Mouse (Mus musculus) heart, adult 2 months (tissue): Measurements from ENCODE around the gene Krt72. TPM values are rescaled to one million over a fixed set of nuclear protein-coding genes. Genes with fewer than 3 reads are reported as not detected.

Experiments used
- DNase-seq, 2 experiments: peaks; one replicate each; pipeline ENCODE4 v3.0.0; 2021
- H3K27ac ChIP-seq: fragments of 200-600 bp; 2 replicates; pipeline ENCODE4 v1.8.1; 2022
- H3K27me3 ChIP-seq: fragments of 200-500 bp; 2 replicates; pipeline ENCODE4 v1.6.1; 2012; ENCODE audit warnings: mild to moderate bottlenecking, low read length, inconsistent platforms, mixed read lengths; ENCODE audit not compliant: control insufficient read depth, insufficient read depth
- H3K36me3 ChIP-seq: fragments of 200-500 bp; 2 replicates; pipeline ENCODE4 v1.6.1; 2012; ENCODE audit warnings: low read length, inconsistent platforms; ENCODE audit not compliant: control insufficient read depth, insufficient read depth
- H3K4me1 ChIP-seq: fragments of 200-500 bp; 2 replicates; pipeline ENCODE4 v1.6.1; 2011; ENCODE audit warnings: low read length; ENCODE audit not compliant: control insufficient read depth, insufficient read depth
- H3K4me3 ChIP-seq: fragments of 200-600 bp; 2 replicates; pipeline ENCODE4 v1.8.1; 2022
- H3K79me2 ChIP-seq: fragments of 200-500 bp; replicated peaks from 2 replicates; pipeline ENCODE4 v1.6.1; 2012; ENCODE audit warnings: mild to moderate bottlenecking, inconsistent platforms, low read length, moderate library complexity, mixed read lengths; ENCODE audit not compliant: control insufficient read depth, insufficient read depth
- H3K9ac ChIP-seq: fragments of 200-500 bp; 2 replicates; pipeline ENCODE4 v1.6.1; 2012; ENCODE audit warnings: low read depth, mild to moderate bottlenecking, control low read depth, inconsistent platforms, low read length, mixed read lengths
- CTCF ChIP-seq: fragments of 200-600 bp; IDR thresholded peaks from 2 replicates; pipeline ENCODE4 v1.8.1; 2022; ENCODE audit warnings: antibody characterized with exemption, mild to moderate bottlenecking, moderate library complexity
- EP300 ChIP-seq: fragments of 200-500 bp; IDR thresholded peaks from 2 replicates; pipeline ENCODE4 v1.6.1; 2011; ENCODE audit warnings: low read depth, low read length, control low read depth; ENCODE audit not compliant: insufficient read depth
- POLR2A ChIP-seq: fragments of 200-500 bp; IDR thresholded peaks from 2 replicates; pipeline ENCODE4 v1.6.1; 2011; ENCODE audit warnings: mild to moderate bottlenecking, low read depth, low read length, control low read depth; ENCODE audit not compliant: insufficient read depth
- WGBS: fragments of 180-500 bp; shearing (Covaris S2); methylation state at CpG from one replicate; pipeline ENCODE4 v1.1.7; 2018; 5-methylcytosine and 5-hydroxymethylcytosine counted together
- intact Hi-C: fragments of 180-260 bp; cut with DNase I; formaldehyde crosslinking; loops from one replicate; pipeline ENCODE4 v1.15.1; 2025
- long read RNA-seq: library from polyadenylated mRNA; stranded (forward); transcript quantifications from one replicate; pipeline ENCODE4 v2.0.0, GENCODE M21; 2021
- polyA plus RNA-seq: library from polyadenylated mRNA; depleted of rRNA; stranded (reverse); fragments of >200 nt; gene quantifications from 2 replicates; pipeline ENCODE4 v1.2.3, GENCODE M21; 2012; rRNA removed
- total RNA-seq, 2 experiments: library from RNA; stranded (reverse); gene quantifications; 2 replicates each; pipeline ENCODE4 v1.2.3; 2021

The Krt72 gene
- total RNA-seq: not detected
- polyA plus RNA-seq: not detected in 2 replicates
- long read RNA-seq: 0 reads

GRCm38 (mm10) chr15:101786360-101786759 lies at the start of gene Krt72:
Gene Krt72 (minus strand): TSS chr15:101786460.
- TF ChIP-seq CTCF: no peak
- no peak for TF ChIP-seq POLR2A
- no peak for TF ChIP-seq EP300
- H3K36me3 ChIP-seq: no peaks in the 10 kb centered on the region
- 82% methylated on average over 18 of the region's 18 CpGs for WGBS
- no peaks in the 10 kb centered on the region for H3K4me1 ChIP-seq
- intact Hi-C loops: no loop called here
- no peaks in the 10 kb centered on the region for H3K27me3 ChIP-seq
- H3K9ac ChIP-seq: no peak within 1 kb of the TSS
- DNase-seq: no peak
- H3K27ac ChIP-seq: no peak within 1 kb of the TSS
- no peaks in the 10 kb centered on the region for H3K79me2 ChIP-seq
- H3K4me3 ChIP-seq: no peak within 1 kb of the TSS

GRCm38 (mm10) chr15:101834784-101835328 lies 48.6 kb upstream of the Krt72 start:
- Histone ChIP-seq H3K4me3 (no peak overlapping the region), H3K36me3 (no peaks in the 10 kb centered on the region), H3K4me1 (no peaks in the 10 kb centered on the region), H3K9ac (no peak overlapping the region), H3K79me2 (no peaks in the 10 kb centered on the region), H3K27me3 (no peaks in the 10 kb centered on the region), H3K27ac (no peak overlapping the region)
- DNase-seq: no peak
- TF ChIP-seq EP300 (no peak), POLR2A (no peak), CTCF (no peak)
- intact Hi-C loops: no loop called here
- 63% methylated on average over 5 of the region's 5 CpGs for WGBS

DNA sequence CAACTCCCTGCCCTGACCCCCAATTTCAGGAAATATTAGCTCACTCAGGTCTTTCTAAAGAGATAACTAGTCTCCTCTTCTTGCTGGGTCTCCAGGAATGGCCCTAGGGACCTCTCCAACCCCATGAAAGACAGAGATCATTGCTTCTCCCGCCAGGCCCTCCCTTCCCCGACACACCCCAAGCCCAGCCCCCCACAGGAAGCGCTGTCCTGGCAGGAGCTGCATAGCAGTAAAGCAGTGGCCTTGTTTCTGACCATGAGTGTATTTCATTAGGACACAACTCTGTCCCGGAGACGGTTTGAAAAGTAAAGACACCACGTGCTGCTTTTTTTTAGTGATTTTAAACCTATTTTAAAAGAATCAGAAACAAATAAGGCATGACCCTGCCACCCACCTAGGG lies 46.9 kb upstream of the Krt72 start:
- intact Hi-C loops: no loop called here
- no peak for DNase-seq
- 25% methylated on average over 6 of the region's 6 CpGs for WGBS
- Histone ChIP-seq H3K36me3 (no peaks in the 10 kb centered on the region), H3K79me2 (no peaks in the 10 kb centered on the region), H3K4me3 (no peak overlapping the region), H3K27ac (no peak overlapping the region), H3K4me1 (no peaks in the 10 kb centered on the region), H3K27me3 (no peaks in the 10 kb centered on the region), H3K9ac (no peak overlapping the region)
- TF ChIP-seq EP300 (no peak), POLR2A (no peak), CTCF (no peak)

DNA sequence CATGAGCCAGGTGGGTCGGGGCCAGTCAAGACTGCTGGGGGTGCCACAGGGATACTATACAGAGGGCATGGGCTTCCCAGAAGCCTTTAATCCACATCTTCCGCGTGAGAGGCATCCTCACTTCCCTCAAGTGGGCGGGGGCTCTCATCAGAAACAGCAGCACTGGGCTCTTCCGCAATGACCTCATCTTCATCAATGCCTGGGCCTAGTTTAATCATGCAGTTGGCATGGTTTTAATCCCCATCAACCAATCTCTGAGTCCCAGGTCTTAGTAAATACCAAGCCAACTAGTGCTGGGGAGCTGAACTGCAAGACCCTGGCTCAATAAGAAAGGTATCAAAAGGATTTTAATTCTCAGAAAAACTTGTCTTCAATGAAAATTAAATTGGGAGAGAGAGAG lies 43.2 kb upstream of the Krt72 start:
- no peak for DNase-seq
- no peaks in the 10 kb centered on the region for H3K36me3 ChIP-seq
- 59% methylated on average over 5 of the region's 5 CpGs for WGBS
- H3K9ac ChIP-seq: no peak overlapping the region
- H3K4me1 ChIP-seq: no peaks in the 10 kb centered on the region
- H3K79me2 ChIP-seq: no peaks in the 10 kb centered on the region
- intact Hi-C loops: no loop called here
- H3K27me3 ChIP-seq: no peaks in the 10 kb centered on the region
- no peak overlapping the region for H3K4me3 ChIP-seq
- TF ChIP-seq EP300 (no peak), CTCF (no peak), POLR2A (no peak)
- no peak overlapping the region for H3K27ac ChIP-seq

- Histone ChIP-seq H3K4me1 (no peaks in the 10 kb centered on the region), H3K36me3 (no peaks in the 10 kb centered on the region), H3K4me3 (no peak overlapping the region), H3K27ac (no peak overlapping the region), H3K27me3 (no peaks in the 10 kb centered on the region; the same call in 1 of the 2 replicates), H3K9ac (no peak overlapping the region), H3K79me2 (no peaks in the 10 kb centered on the region)
- 18% methylated on average over 3 of the region's 3 CpGs for WGBS
- intact Hi-C loops: no loop called here
- no peak for DNase-seq
- no peak for TF ChIP-seq EP300
- no peak for TF ChIP-seq POLR2A
- no peak for TF ChIP-seq CTCF
Measured at GRCm38 (mm10) chr15:101821786-101822185, 35.5 kb upstream of the Krt72 start.

DNA sequence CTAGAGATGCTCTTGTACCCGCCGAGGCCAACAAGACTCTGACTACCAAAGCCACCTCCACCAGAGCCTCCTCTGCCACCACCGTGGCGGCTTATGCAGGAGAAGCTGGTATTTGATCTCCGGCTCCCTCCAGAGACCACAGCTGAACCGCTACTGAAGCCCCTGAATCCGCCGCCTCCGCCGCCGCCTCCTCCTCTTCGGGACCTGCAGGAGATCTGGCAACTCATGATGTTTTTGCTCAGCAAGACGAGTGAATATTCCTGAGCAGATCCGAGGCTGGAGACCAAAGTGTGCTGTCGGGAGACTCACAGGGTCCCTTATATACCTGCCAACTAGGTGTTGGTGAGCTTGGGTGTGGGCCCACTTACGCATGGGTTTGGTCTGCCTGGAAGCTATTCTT lies 31.6 kb upstream of the Krt72 start, which contains the start of gene Krt2:
TSS of gene Krt2 (minus strand) at position 295 of the 400 bp plus-strand sequence.
- H3K4me3 ChIP-seq: no peak within 1 kb of the TSS
- TF ChIP-seq POLR2A (no peak), EP300 (no peak), CTCF (no peak)
- WGBS: 65% methylated on average over 16 of the region's 16 CpGs
- H3K27ac ChIP-seq: no peak within 1 kb of the TSS
- DNase-seq: no peak
- H3K27me3 ChIP-seq: no peaks in the 10 kb centered on the region; the same call in 1 of the 2 replicates
- H3K9ac ChIP-seq: no peak within 1 kb of the TSS
- no peaks in the 10 kb centered on the region for H3K36me3 ChIP-seq
- no peaks in the 10 kb centered on the region for H3K79me2 ChIP-seq
- no peaks in the 10 kb centered on the region for H3K4me1 ChIP-seq
- intact Hi-C loops: no loop called here
